Mouse (Mus musculus) lung, embryonic 14.5 days (tissue): ENCODE measurements at regions not wholly inside any gene's neighbourhood (a gene's known extent, or its start where the extent isn't known, plus 50 kb on each side); places are given as distances from the start of the nearest gene placed in this dataset. TPM values are rescaled to one million over a fixed set of nuclear protein-coding genes. Genes with fewer than 3 reads are reported as not detected.

ENCODE experiments used
- ATAC-seq: fragments of 200-750 bp; cut with Nextera tagmentation; 2 replicates; pipeline ENCODE4 v1.8.0; 2017; ENCODE audit warnings: mild to moderate bottlenecking, moderate TSS enrichment, moderate library complexity; ENCODE audit not compliant: insufficient read depth
- DNase-seq: peaks from one replicate; pipeline ENCODE4 v3.0.0-alpha.2; 2015
- H3K27ac ChIP-seq: fragments of 300-500 bp; sonication (generic); 2 replicates; pipeline ENCODE4 v1.5.1; 2014; ENCODE audit warnings: low read depth, mild to moderate bottlenecking, moderate library complexity
- H3K27me3 ChIP-seq: fragments of 300-500 bp; sonication (generic); 2 replicates; pipeline ENCODE4 v1.6.1; 2014; ENCODE audit warnings: low read length, control low read depth; ENCODE audit not compliant: insufficient read depth
- H3K36me3 ChIP-seq: fragments of 300-500 bp; sonication (generic); 2 replicates; pipeline ENCODE4 v1.6.1; 2014; ENCODE audit warnings: control low read depth; ENCODE audit not compliant: insufficient read depth
- H3K4me1 ChIP-seq: fragments of 300-500 bp; sonication (generic); 2 replicates; pipeline ENCODE4 v1.6.1; 2014; ENCODE audit warnings: antibody characterized with exemption, control low read depth; ENCODE audit not compliant: insufficient read depth
- H3K4me2 ChIP-seq: fragments of 300-500 bp; sonication (generic); 2 replicates; pipeline ENCODE4 v1.6.1; 2014; ENCODE audit warnings: mild to moderate bottlenecking
- H3K4me3 ChIP-seq: fragments of 300-500 bp; sonication (generic); 2 replicates; pipeline ENCODE4 v1.5.1; 2014; ENCODE audit warnings: low read depth, low read length
- H3K9ac ChIP-seq: fragments of 300-500 bp; sonication (generic); 2 replicates; pipeline ENCODE4 v1.6.1; 2014
- H3K9me3 ChIP-seq: fragments of 300-500 bp; sonication (generic); 2 replicates; pipeline ENCODE4 v1.6.1; 2016; ENCODE audit warnings: low read depth, low read length, control low read depth
- CTCF ChIP-seq: IDR thresholded peaks from 2 replicates; pipeline ENCODE4 v1.5.1; 2016; ENCODE audit warnings: antibody characterized with exemption, low read depth
- WGBS: fragments of 180-500 bp; shearing (Covaris S2); extraction: QIAGEN DNeasy Blood & Tissue Kit; methylation state at CpG from one replicate; pipeline ENCODE4 v1.1.7; 2014; 5-methylcytosine and 5-hydroxymethylcytosine counted together
- microRNA-seq: library from miRNA; unstranded; fragments of <30 nt; microRNA quantifications from one replicate; pipeline ENCODE4, GENCODE M21; 2016; ENCODE audit warnings: borderline number of aligned reads

DNA sequence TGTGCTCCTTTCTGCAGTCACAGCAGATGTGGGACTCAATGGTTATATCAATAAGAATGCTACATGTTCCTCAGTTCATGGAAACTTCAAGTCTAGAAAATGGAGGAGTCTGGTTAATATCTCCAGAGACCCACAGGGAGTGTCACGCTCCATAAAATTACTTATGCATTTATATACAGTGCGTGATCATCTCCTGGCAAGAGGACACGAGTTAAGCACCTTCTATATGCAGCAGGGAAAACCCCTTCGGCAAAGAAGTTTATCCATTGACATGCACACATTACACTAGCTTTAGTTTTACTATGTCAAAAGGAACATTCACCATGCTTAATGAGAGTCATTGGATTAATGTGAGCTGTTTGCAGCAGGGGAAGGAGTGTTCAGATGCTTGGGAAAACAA is 538.6 kb downstream of the Ppargc1a start:
- H3K9ac ChIP-seq, result no peak overlapping the region
- H3K27ac ChIP-seq, result no peak overlapping the region
- no peaks in the 10 kb centered on the region for H3K4me1 ChIP-seq
- no peak overlapping the region for H3K4me3 ChIP-seq
- no peak for ATAC-seq
- no peak for DNase-seq
- 82% methylated on average over 4 of the region's 4 CpGs for WGBS
- H3K36me3 ChIP-seq, result no peaks in the 10 kb centered on the region
- no peaks in the 10 kb centered on the region for H3K27me3 ChIP-seq
- TF ChIP-seq CTCF, result no peak
- H3K9me3 ChIP-seq, result no peaks in the 10 kb centered on the region
- H3K4me2 ChIP-seq, result no peak overlapping the region

DNA sequence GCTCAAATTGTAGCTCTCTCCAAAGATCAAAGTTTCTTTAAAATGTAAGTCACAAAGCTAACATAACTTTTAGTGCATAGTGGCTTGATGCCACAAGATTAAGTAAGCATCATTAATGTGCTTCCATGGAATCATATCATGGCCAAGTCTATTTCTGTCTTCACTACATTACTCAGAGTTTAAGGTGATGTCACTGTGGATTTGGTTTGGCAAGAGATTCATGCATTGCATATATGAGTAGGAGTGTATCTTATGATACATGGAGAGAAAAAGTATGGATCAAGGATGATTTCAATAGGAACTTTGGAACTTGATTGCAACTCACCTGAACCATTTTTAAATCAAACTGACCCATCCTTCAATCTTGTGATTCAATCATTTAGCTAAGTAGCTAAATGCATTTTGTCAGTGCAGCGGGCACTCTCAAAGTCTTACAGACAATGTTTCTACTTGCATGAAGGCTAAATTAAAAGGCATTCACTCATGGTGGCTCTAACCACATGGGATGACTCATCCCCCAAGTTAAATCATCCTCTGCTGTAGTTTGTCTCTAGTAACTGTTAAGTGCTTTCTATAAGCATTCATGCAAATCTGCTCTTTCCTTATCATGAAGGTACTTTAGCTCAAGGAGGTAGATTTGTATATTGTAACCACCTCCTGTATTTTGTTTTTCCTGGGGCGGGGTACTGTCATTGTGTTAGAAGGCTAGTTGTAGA is 576.5 kb downstream of the Ppargc1a start:
- H3K4me3 ChIP-seq, result no peak overlapping the region
- no peaks in the 10 kb centered on the region for H3K27me3 ChIP-seq
- DNase-seq, result no peak
- H3K4me2 ChIP-seq, result no peak overlapping the region
- no peak for TF ChIP-seq CTCF
- no peaks in the 10 kb centered on the region for H3K4me1 ChIP-seq
- no peak overlapping the region for H3K27ac ChIP-seq
- no peak overlapping the region for H3K9ac ChIP-seq
- H3K9me3 ChIP-seq, result no peaks in the 10 kb centered on the region
- ATAC-seq, result no peak
- no peaks in the 10 kb centered on the region for H3K36me3 ChIP-seq
- WGBS, result 86% methylated on average over 2 of the region's 2 CpGs

Small RNA genes in the stretch of these regions (microRNA-seq; reads per million reads assigned to microRNA genes)
- not detected for gene Gm44377
